Mouse (Mus musculus): Measurements from ENCODE around the gene Csad. TPM values are rescaled to one million over a fixed set of nuclear protein-coding genes. Genes with fewer than 3 reads are reported as not detected.
A peak's percentile ranks its signal among the peaks of the same experiment; 100 is the strongest.

The Csad gene
- polyA plus RNA-seq, 1 experiment from 2014 or later: 33.2 TPM

DNA sequence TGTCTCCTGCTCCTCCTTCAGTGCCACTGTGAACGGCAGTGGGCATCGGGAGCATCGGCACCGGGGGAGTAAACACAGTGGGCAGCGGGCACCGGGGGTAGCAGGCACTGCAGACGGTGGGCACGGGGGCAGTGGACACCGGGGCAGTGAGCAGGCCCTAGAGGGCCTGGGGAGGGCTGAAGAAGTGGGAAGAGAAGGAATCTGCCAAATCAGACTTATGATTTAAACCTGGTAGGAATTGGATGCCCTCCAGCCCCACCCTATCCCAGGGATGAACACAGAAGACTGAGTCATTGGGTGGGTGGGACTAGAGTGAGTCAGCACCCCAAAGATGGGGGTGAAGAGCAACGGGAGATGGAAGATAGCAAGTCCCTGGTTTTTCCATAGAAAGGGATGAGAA lies 59.2 kb downstream of the Csad start:
- WGBS: 82% methylated on average over 10 of the region's 10 CpGs

DNA sequence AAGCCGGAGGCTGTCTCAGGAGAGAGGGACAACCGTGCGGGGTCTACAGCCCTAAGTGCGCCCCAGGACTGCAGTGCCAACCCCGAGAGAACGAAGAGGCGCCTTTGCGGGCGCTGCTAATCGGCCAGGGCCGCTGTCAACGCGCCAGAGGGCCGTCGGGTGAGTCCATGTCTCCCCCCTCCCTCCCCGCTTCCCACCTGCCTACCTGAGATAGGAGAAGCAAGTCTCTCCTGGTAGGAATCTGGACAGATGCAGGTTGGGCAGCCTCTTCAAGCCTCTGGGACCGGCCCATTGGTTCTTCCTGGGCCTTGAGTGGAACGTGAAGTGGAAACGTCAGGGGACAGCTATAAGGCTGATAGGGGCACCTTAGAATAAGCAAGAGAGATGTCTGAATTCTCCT lies 59.8 kb downstream of the Csad start:
- WGBS: 26% methylated on average over 19 of the region's 19 CpGs

More for the DNA sequence above, 59.2 kb downstream of the Csad start:
- Histone ChIP-seq H3K27me3 (replicated peaks; ENCODE audit: control insufficient read depth, insufficient read depth, low read length) (peaks cover 14% of the 10 kb centered on the region), H3K4me3 (ENCODE audit: low read length) (no peak overlapping the region), H3K9ac (ENCODE audit: low read depth, low read length) (no peak overlapping the region), H3K4me2 (ENCODE audit: low read depth, low read length) (no peak overlapping the region), H3K9me3 (ENCODE audit: control insufficient read depth, low read length) (no peaks in the 10 kb centered on the region), H3K27ac (ENCODE audit: low read length) (no peak overlapping the region), H3K36me3 (ENCODE audit: control insufficient read depth, insufficient read depth, low read length) (no peaks in the 10 kb centered on the region), H3K4me1 (ENCODE audit: control insufficient read depth, insufficient read depth, low read length) (peaks cover 27% of the 10 kb centered on the region)
- ATAC-seq: no peak

DNA sequence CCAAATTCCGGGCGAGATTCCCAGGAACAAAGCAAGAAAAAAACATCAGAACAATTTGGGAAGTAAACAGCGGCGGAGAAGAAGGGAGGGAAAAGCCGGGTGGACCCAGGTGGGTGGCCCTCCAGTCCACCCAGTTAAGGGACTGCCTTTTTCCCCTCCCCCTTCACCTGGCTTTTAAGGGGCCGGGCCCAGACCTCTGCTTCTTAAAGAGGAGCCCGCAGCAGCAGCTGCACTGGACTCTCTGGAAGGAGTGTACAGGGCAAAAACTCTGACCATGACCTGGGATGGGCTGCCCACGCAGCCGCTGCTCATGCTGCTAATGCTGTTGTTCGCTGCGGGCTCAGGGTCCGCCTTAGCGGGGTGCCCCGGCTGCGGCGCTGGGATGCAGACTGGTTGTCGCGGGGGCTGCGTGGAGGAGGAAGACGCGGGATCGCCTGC lies 60.2 kb downstream of the Csad start, which contains the start of gene Igfbp6:
TSS of gene Igfbp6 (plus strand) at position 89 of the 438 bp plus-strand sequence.
- H3K4me2 ChIP-seq (ENCODE audit: low read depth, low read length): peak within 1 kb of the TSS; percentile 11
- peak within 1 kb of the TSS; percentile 18 for H3K4me3 ChIP-seq (ENCODE audit: low read length)
- peak within 1 kb of the TSS; percentile 52 for H3K9ac ChIP-seq (ENCODE audit: low read depth, low read length)
- no peaks in the 10 kb centered on the region for H3K9me3 ChIP-seq (ENCODE audit: control insufficient read depth, low read length)
- no peaks in the 10 kb centered on the region for H3K36me3 ChIP-seq (ENCODE audit: control insufficient read depth, insufficient read depth, low read length)
- WGBS: 13% methylated on average over 22 of the region's 22 CpGs
- H3K4me1 ChIP-seq (ENCODE audit: control insufficient read depth, insufficient read depth, low read length): peaks cover 20% of the 10 kb centered on the region; the same call in 1 of the 2 replicates
- H3K27me3 ChIP-seq (replicated peaks; ENCODE audit: control insufficient read depth, insufficient read depth, low read length): peaks cover 14% of the 10 kb centered on the region
- no peak for ATAC-seq
- H3K27ac ChIP-seq (ENCODE audit: low read length): no peak within 1 kb of the TSS

More for the DNA sequence above, 59.8 kb downstream of the Csad start:
- Histone ChIP-seq H3K36me3 (ENCODE audit: control insufficient read depth, insufficient read depth, low read length) (no peaks in the 10 kb centered on the region), H3K9ac (ENCODE audit: low read depth, low read length) (peak overlapping the region; percentile 52), H3K4me1 (ENCODE audit: control insufficient read depth, insufficient read depth, low read length) (peaks cover 24% of the 10 kb centered on the region), H3K9me3 (ENCODE audit: control insufficient read depth, low read length) (no peaks in the 10 kb centered on the region), H3K27me3 (replicated peaks; ENCODE audit: control insufficient read depth, insufficient read depth, low read length) (peaks cover 14% of the 10 kb centered on the region), H3K4me3 (ENCODE audit: low read length) (peak overlapping the region; percentile 18), H3K27ac (ENCODE audit: low read length) (no peak overlapping the region), H3K4me2 (ENCODE audit: low read depth, low read length) (peak overlapping the region; percentile 11)
- ATAC-seq: no peak

DNA sequence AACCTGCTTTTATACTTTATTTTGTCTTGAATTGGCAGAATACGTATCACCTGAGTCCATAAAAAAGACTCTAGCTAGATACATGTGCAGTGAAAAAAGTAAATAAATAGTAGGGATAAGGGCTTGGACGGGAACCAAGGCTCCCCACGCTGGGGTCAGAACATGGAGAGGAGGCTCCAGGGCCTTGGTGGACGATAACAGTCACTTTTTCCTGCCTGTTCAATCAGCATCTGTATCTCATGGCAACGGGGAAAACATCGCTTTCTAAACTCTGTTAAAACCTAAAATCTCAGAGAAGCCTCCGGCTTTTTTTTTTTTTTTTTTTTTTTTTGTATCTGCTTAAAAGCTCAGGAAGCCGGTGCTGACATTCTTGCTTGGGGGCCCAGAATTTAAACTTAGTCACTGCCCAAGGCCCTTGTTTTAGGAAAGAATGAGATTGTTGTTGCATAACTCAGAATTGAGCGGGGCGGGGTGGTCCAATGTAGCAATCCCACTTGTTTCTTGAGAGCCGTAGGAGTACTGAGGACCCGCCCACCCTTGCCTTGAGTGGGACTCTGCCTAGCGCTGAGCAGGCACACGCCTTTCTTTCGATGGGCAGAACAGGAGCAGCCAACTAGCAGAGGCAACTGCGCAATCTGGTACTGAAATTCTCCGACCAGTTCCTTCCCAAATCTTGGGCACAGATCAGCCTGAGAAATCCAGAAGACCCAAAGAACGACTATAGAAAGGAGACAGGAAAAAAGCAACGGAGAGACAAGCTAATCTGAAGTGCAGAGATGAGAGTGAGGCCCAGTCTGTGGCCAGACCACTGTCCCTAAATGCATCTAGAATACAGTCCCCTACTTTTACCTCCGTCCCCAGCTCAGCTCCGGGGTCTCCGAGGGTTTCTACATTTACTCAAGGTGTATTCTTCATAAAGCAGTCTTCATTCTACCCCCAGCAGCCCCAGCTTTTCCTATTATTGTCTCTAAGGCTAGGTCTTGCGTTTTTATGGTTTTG lies 61.3 kb downstream of the Csad start:
- no peak overlapping the region for H3K27ac ChIP-seq (ENCODE audit: low read length)
- 48% methylated on average over 23 of the region's 23 CpGs for WGBS
- H3K36me3 ChIP-seq (ENCODE audit: control insufficient read depth, insufficient read depth, low read length): no peaks in the 10 kb centered on the region
- no peak overlapping the region for H3K4me2 ChIP-seq (ENCODE audit: low read depth, low read length)
- no peaks in the 10 kb centered on the region for H3K9me3 ChIP-seq (ENCODE audit: control insufficient read depth, low read length)
- peaks cover 16% of the 10 kb centered on the region; the same call in 1 of the 2 replicates for H3K4me1 ChIP-seq (ENCODE audit: control insufficient read depth, insufficient read depth, low read length)
- ATAC-seq: no peak
- H3K4me3 ChIP-seq (ENCODE audit: low read length): no peak overlapping the region
- no peak overlapping the region for H3K9ac ChIP-seq (ENCODE audit: low read depth, low read length)
- peaks cover 14% of the 10 kb centered on the region for H3K27me3 ChIP-seq (replicated peaks; ENCODE audit: control insufficient read depth, insufficient read depth, low read length)

DNA sequence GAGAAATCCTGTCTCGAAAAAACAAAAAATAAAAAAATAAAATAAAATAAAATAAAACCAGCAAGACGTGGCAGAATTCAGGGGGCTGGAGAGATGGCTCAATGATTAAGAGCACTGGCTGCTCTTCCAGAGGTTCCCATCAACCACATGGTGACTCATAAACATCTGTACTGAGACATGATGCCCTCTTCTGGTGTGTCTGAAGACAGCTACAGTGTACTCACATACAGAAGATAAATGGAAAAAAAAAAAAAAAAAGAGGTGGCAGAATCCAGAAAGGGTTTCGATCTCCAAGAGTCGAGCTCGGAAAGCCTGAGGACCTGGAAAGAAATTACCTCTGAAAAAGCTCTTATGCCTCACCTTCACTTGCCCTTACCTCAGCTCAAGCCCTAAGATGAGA lies 63.4 kb downstream of the Csad start:
- Histone ChIP-seq H3K9ac (ENCODE audit: low read depth, low read length) (no peak overlapping the region), H3K27ac (ENCODE audit: low read length) (no peak overlapping the region), H3K4me1 (ENCODE audit: control insufficient read depth, insufficient read depth, low read length) (peaks cover 17% of the 10 kb centered on the region), H3K36me3 (ENCODE audit: control insufficient read depth, insufficient read depth, low read length) (no peaks in the 10 kb centered on the region), H3K4me3 (ENCODE audit: low read length) (no peak overlapping the region), H3K9me3 (ENCODE audit: control insufficient read depth, low read length) (no peaks in the 10 kb centered on the region), H3K27me3 (replicated peaks; ENCODE audit: control insufficient read depth, insufficient read depth, low read length) (peaks cover 14% of the 10 kb centered on the region), H3K4me2 (ENCODE audit: low read depth, low read length) (no peak overlapping the region)
- whole genome bisulfite sequencing: 89% methylated on average over 5 of the region's 5 CpGs
- no peak for ATAC-seq

DNA sequence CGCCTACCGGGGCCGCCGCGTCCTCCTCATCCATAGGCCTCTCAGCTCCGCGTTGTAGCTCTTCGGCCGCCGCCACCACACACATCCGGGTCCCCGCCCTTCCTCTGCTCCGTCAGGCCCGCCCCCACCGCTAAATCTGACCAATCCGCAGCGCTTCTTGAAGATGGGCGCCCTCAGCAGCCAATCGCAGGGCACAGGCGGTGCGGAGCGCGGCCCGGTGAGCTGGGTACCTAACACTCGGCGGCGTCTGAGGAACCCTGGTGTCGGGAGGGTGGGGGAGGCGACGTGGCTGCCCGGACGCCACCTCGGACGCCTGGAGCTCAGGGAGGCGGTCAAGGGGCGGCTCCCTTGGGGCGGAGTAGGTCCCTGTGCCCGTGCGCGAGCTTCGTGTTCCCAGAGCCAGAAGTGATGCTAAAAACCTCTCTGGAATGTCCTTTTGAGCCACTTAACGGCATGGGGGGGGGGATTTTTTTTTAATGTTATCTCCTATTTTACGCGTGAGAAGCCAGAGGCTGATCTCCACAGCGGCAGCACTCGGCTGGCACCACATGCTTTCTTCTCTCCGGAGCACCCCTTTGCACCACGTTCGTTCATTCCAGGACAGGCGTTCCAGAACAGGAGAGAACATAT lies 68.3 kb downstream of the Csad start, which contains the start of gene Spryd3:
TSS of gene Spryd3 (minus strand) at position 106 of the 630 bp plus-strand sequence.
- Histone ChIP-seq H3K4me1 (ENCODE audit: control insufficient read depth, insufficient read depth, low read length) (peaks cover 6% of the 10 kb centered on the region), H3K9ac (ENCODE audit: low read depth, low read length) (peak within 1 kb of the TSS; percentile 78), H3K4me3 (ENCODE audit: low read length) (peak within 1 kb of the TSS; percentile 82), H3K9me3 (ENCODE audit: control insufficient read depth, low read length) (no peaks in the 10 kb centered on the region), H3K36me3 (ENCODE audit: control insufficient read depth, insufficient read depth, low read length) (no peaks in the 10 kb centered on the region), H3K27ac (ENCODE audit: low read length) (peak within 1 kb of the TSS; percentile 69), H3K4me2 (ENCODE audit: low read depth, low read length) (peak within 1 kb of the TSS; percentile 74), H3K27me3 (replicated peaks; ENCODE audit: control insufficient read depth, insufficient read depth, low read length) (no peaks in the 10 kb centered on the region)
- WGBS: under 1% methylated on average over 50 of the region's 50 CpGs
- ATAC-seq: peak; percentile 100

DNA sequence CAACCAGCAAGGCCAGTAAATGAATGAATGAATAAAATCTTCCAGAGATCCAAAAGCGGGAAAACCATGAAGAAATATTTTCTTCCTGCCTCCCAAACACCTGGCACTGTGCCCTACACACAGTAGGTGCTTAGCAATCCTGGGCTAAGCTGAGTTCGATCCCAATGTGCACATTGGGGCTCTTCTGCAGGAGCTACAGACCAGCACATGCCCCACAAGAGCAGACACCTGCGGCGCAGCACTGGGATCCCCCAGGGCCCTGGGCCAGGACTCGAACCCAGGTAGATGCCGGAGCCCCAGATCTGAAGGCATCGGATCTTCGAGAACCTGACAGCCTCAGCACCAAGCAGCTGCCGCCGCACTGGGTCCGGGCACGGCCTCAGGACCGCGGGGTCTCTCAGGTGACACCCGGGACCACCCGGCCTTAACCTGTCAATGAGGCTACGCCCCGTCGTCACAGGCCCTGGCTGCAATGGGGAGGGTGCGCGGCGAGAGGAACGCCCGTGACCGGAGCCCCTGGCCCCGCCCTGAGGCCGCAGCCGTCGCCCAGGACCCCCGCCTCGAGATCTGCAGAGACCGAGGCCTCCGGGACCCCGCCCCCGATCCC lies 68.9 kb downstream of the Csad start:
- Histone ChIP-seq H3K9ac (ENCODE audit: low read depth, low read length) (peak overlapping the region; percentile 78), H3K9me3 (ENCODE audit: control insufficient read depth, low read length) (no peaks in the 10 kb centered on the region), H3K4me3 (ENCODE audit: low read length) (peak overlapping the region; percentile 82), H3K36me3 (ENCODE audit: control insufficient read depth, insufficient read depth, low read length) (no peaks in the 10 kb centered on the region), H3K27ac (ENCODE audit: low read length) (peak overlapping the region; percentile 69), H3K4me1 (ENCODE audit: control insufficient read depth, insufficient read depth, low read length) (peaks cover 6% of the 10 kb centered on the region), H3K27me3 (replicated peaks; ENCODE audit: control insufficient read depth, insufficient read depth, low read length) (no peaks in the 10 kb centered on the region), H3K4me2 (ENCODE audit: low read depth, low read length) (peak overlapping the region; percentile 74)
- peak; percentile 68 for ATAC-seq
- 1% methylated on average over 31 of the region's 35 CpGs for WGBS

DNA sequence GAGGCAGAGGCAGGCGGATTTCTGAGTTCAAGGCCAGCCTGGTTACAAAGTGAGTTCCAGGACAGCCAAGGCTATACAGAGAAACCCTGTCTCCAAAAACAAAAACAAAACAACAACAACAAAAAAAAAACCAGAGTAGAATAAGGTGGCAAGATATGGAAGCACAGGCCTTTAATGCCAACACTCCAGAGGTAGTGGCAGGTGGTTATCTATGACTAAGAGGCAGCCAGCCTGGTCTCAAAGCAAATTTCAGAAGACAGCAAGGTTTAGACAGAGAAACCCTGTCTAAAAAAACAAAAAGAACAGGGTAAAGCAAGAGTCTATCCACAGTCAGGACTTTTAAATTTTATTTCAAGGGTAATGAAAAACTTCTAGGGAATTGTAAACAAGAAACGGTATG lies 69.8 kb downstream of the Csad start:
- WGBS: 69% methylated on average over 2 of the region's 2 CpGs
- H3K4me3 ChIP-seq (ENCODE audit: low read length): no peak overlapping the region
- no peaks in the 10 kb centered on the region for H3K27me3 ChIP-seq (replicated peaks; ENCODE audit: control insufficient read depth, insufficient read depth, low read length)
- no peak overlapping the region for H3K4me2 ChIP-seq (ENCODE audit: low read depth, low read length)
- no peak overlapping the region for H3K27ac ChIP-seq (ENCODE audit: low read length)
- H3K9me3 ChIP-seq (ENCODE audit: control insufficient read depth, low read length): no peaks in the 10 kb centered on the region
- no peak for ATAC-seq
- H3K9ac ChIP-seq (ENCODE audit: low read depth, low read length): no peak overlapping the region
- peaks cover 6% of the 10 kb centered on the region for H3K4me1 ChIP-seq (ENCODE audit: control insufficient read depth, insufficient read depth, low read length)
- no peaks in the 10 kb centered on the region; the same call in 1 of the 2 replicates for H3K36me3 ChIP-seq (ENCODE audit: control insufficient read depth, insufficient read depth, low read length)

DNA sequence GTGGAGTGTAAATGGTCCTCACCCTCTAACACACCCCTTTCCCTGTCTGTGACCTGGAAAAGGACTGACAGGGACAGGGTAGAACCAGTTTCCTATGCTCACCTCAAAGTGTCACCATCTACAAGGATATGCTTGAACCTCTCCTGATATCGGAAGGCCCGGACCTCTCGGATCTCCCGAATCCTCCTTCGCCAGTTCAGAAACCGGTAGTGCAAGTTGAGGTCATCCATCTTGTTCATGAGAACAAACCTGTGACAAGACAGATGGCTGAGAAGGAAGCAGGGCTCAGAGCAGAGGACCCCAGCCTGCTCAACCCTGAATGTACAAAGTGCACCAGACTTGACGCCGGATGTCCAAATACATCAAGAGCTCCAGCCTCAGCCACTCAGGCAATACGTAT lies 71.2 kb downstream of the Csad start:
- Histone ChIP-seq H3K4me1 (ENCODE audit: control insufficient read depth, insufficient read depth, low read length) (peaks cover 6% of the 10 kb centered on the region), H3K27me3 (replicated peaks; ENCODE audit: control insufficient read depth, insufficient read depth, low read length) (no peaks in the 10 kb centered on the region), H3K36me3 (ENCODE audit: control insufficient read depth, insufficient read depth, low read length) (no peaks in the 10 kb centered on the region; the same call in 1 of the 2 replicates), H3K9ac (ENCODE audit: low read depth, low read length) (no peak overlapping the region), H3K4me3 (ENCODE audit: low read length) (no peak overlapping the region), H3K4me2 (ENCODE audit: low read depth, low read length) (no peak overlapping the region), H3K9me3 (ENCODE audit: control insufficient read depth, low read length) (no peaks in the 10 kb centered on the region), H3K27ac (ENCODE audit: low read length) (no peak overlapping the region)
- no peak for ATAC-seq
- WGBS: 68% methylated on average over 9 of the region's 9 CpGs

All from intestine, embryonic 16.5 days (tissue).